Mouse (Mus musculus) heart, postnatal 10 days (tissue): ENCODE results near the gene 2610528A11Rik. TPM values are rescaled to one million over a fixed set of nuclear protein-coding genes. Genes with fewer than 3 reads are reported as not detected.

Experiments
- DNase-seq, 2 experiments: peaks; one replicate each; pipeline ENCODE4 v3.0.0; 2021
- intact Hi-C: fragments of 180-260 bp; cut with DNase I; formaldehyde crosslinking; loops from one replicate; pipeline ENCODE4 v1.15.1; 2025
- total RNA-seq, 2 experiments: library from RNA; stranded (reverse); gene quantifications; 2 replicates each; pipeline ENCODE4 v1.2.3; 2021

2610528A11Rik gene
- total RNA-seq, 2 experiments from 2014 or later, result 0.37 to 0.60 TPM

GRCm38 (mm10) chr14:37095556-37095955, 18.3 kb downstream of the 2610528A11Rik start:
- intact Hi-C loops, result no loop called here

GRCm38 (mm10) chr14:37094436-37094835, 19.4 kb downstream of the 2610528A11Rik start:
- intact Hi-C loops, result no loop called here
- no peak for DNase-seq

More at GRCm38 (mm10) chr14:37095556-37095955, 18.3 kb downstream of the 2610528A11Rik start:
- DNase-seq, result no peak

GRCm38 (mm10) chr14:37083755-37084154, 30.1 kb downstream of the 2610528A11Rik start:
- intact Hi-C loops, result no loop called here
- DNase-seq, result no peak

- intact Hi-C loops, result no loop called here
- no peak for DNase-seq
Observed at GRCm38 (mm10) chr14:37080724-37081123, 33.1 kb downstream of the 2610528A11Rik start.

- DNase-seq, result peak; percentile 68 to 72
- intact Hi-C loops, result no loop called here
Observed at GRCm38 (mm10) chr14:37068516-37068915, 45.3 kb downstream of the 2610528A11Rik start.

GRCm38 (mm10) chr14:37067629-37068028, 46.2 kb downstream of the 2610528A11Rik start, which contains the start of gene Lrit2:
Gene Lrit2, plus strand, starts transcription at chr14:37067929.
- DNase-seq, result no peak
- intact Hi-C loops, result no loop called here

- no peak for DNase-seq
Observed at GRCm38 (mm10) chr14:37066636-37067035, 47.2 kb downstream of the 2610528A11Rik start.

GRCm38 (mm10) chr14:37064849-37065248, 49.0 kb downstream of the 2610528A11Rik start:
- intact Hi-C loops, result no loop called here
- no peak for DNase-seq

More at GRCm38 (mm10) chr14:37066636-37067035, 47.2 kb downstream of the 2610528A11Rik start:
- intact Hi-C loops, result no loop called here

Other genes starting within 250 kb of the 2610528A11Rik start
- gene Ccser2, start 145.2 kb downstream of the 2610528A11Rik start, total RNA-seq, result 100 to 1,000 TPM; 106 to 115 TPM
- not detected for gene Rgr, start 65.1 kb downstream of the 2610528A11Rik start, total RNA-seq
- gene Lrit1, start 59.2 kb downstream of the 2610528A11Rik start, total RNA-seq, result not detected
- not detected for gene Lrit2, start 46.1 kb downstream of the 2610528A11Rik start, total RNA-seq
- under 1 TPM in 1 of 2 experiments, not detected in 1; 0.07 TPM for gene Cdhr1, start 15.7 kb downstream of the 2610528A11Rik start, total RNA-seq
- gene Ghitm, start 21.2 kb upstream of the 2610528A11Rik start, total RNA-seq, result 100 to 1,000 TPM; 503 to 525 TPM